Mouse (Mus musculus): ENCODE measurements around the gene Ces2c. TPM values are rescaled to one million over a fixed set of nuclear protein-coding genes. Genes with fewer than 3 reads are reported as not detected.

Gene Ces2c
- 0.30 TPM in 1 of 4 replicates, not detected in the others for total RNA-seq (2023)

DNA sequence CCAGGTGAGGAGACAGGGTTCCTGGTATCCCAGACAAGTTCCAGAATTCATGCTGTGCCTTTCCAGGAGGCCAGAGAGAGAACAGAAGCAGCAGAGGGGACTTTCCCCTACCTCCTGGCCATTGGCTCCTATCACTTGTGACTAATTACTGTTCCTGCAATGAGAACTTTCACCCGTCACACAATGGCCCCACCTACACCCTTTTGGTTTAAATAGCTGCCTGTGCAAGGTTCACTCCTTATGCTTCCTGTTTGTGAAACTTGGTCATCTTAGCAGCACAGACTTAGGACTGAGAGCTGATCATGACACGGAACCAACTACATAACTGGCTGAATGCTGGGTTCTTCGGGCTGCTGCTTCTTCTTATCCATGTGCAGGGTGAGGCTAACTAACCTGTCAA is at the start of gene Ces2c:
Gene Ces2c, plus strand, starts transcription at position 238 of the 400 bp plus-strand sequence.

DNA sequence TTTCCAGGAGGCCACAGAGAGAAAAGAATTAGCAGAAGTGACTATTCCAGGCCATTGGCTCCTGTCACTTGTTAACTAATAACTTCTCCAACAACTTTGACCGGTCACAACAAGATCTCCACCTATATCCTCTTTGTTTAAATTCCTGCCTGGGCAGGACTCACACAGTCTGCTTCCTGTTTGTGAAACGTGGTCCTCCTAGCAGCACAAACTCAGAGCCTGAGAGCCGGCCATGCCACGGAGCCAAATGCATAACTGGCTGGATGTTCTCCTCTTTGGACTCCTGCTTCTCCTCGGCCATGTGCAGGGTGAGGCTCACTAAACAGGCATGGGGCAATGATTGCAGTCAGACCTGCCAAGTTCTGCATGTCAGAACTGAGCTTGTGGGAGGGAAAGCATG is 15.4 kb upstream of the Ces2c start, which contains the start of gene Ces2b:
Gene Ces2b, plus strand, starts transcription at position 133 of the 400 bp plus-strand sequence.

Other genes starting within 250 kb of the Ces2c start
- not detected in 4 replicates for gene Cdh16, start 222.7 kb upstream of the Ces2c start, total RNA-seq (2023)
- 29.3 to 40.7 TPM (median 34.1 TPM) in 4 replicates for gene Rrad, start 215.7 kb upstream of the Ces2c start, total RNA-seq (2023)
- gene Ciao2b, start 205.1 kb upstream of the Ces2c start, total RNA-seq (2023), result 23.2 to 31.8 TPM (median 30.3 TPM) in 4 replicates
- gene Ces2a, start 113.1 kb upstream of the Ces2c start, total RNA-seq (2023), result not detected in 4 replicates
- not detected in 4 replicates for gene Ces2b, start 15.5 kb upstream of the Ces2c start, total RNA-seq (2023)
- not detected in 4 replicates for gene Ces2e, start 79.2 kb downstream of the Ces2c start, total RNA-seq (2023)
- not detected in 4 replicates for gene Ces2f, start 100.3 kb downstream of the Ces2c start, total RNA-seq (2023)
- gene Ces2g, start 114.7 kb downstream of the Ces2c start, total RNA-seq (2023), result 0.19 TPM in 1 of 4 replicates, not detected in the others
- gene Ces2h, start 153.8 kb downstream of the Ces2c start, total RNA-seq (2023), result not detected in 4 replicates
- gene Ces3a, start 201.5 kb downstream of the Ces2c start, total RNA-seq (2023), result not detected in 4 replicates
- gene Ces3b, start 236.7 kb downstream of the Ces2c start, total RNA-seq (2023), result not detected in 4 replicates